Mouse (Mus musculus): ENCODE data around the gene Tax1bp1.

- TF ChIP-seq CTCF (IDR thresholded peaks at IDR 0.05; ENCODE audit: low read depth, low read length) (no peak), POLR2A (IDR thresholded peaks at IDR 0.05; ENCODE audit: extremely low read depth, insufficient read depth, low read length) (no peak)
Measured at GRCm38 (mm10) chr6:52680458-52681032, 33.0 kb upstream of the Tax1bp1 start.

Measured in liver, adult 2 months (tissue).